Mouse (Mus musculus) liver, embryonic 16.5 days (tissue): Measurements from ENCODE around the gene Lrrc15. TPM values are rescaled to one million over a fixed set of nuclear protein-coding genes. Genes with fewer than 3 reads are reported as not detected.

Source experiments
- ATAC-seq: fragments of 200-750 bp; cut with Nextera tagmentation; 2 replicates; pipeline ENCODE4 v1.8.0; 2017; ENCODE audit warnings: low read depth, mild to moderate bottlenecking, moderate number of reproducible peaks, moderate library complexity
- H3K27ac ChIP-seq: fragments of 300-500 bp; sonication (generic); 2 replicates; pipeline ENCODE4 v1.5.1; 2014; ENCODE audit warnings: mild to moderate bottlenecking, low read length
- H3K27me3 ChIP-seq: fragments of 300-500 bp; sonication (generic); 2 replicates; pipeline ENCODE4 v1.6.1; 2014; ENCODE audit warnings: low read depth, low read length, mixed read lengths; ENCODE audit not compliant: control insufficient read depth, insufficient read depth
- H3K36me3 ChIP-seq: fragments of 300-500 bp; sonication (generic); 2 replicates; pipeline ENCODE4 v1.6.1; 2014; ENCODE audit warnings: mild to moderate bottlenecking; ENCODE audit not compliant: control insufficient read depth, insufficient read depth
- H3K4me1 ChIP-seq: fragments of 300-500 bp; sonication (generic); 2 replicates; pipeline ENCODE4 v1.6.1; 2014; ENCODE audit warnings: low read depth, low read length, mixed read lengths; ENCODE audit not compliant: control insufficient read depth
- H3K4me2 ChIP-seq: fragments of 300-500 bp; sonication (generic); 2 replicates; pipeline ENCODE4 v1.6.1; 2014; ENCODE audit warnings: low read depth, low read length, mixed read lengths
- H3K4me3 ChIP-seq: fragments of 300-500 bp; sonication (generic); 2 replicates; pipeline ENCODE4 v1.5.1; 2014; ENCODE audit warnings: low read depth, mild to moderate bottlenecking, low read length
- H3K9ac ChIP-seq: fragments of 300-500 bp; sonication (generic); 2 replicates; pipeline ENCODE4 v1.6.1; 2014; ENCODE audit warnings: low read depth, low read length
- H3K9me3 ChIP-seq: fragments of 300-500 bp; sonication (generic); replicated peaks from 2 replicates; pipeline ENCODE4 v1.6.1; 2016; ENCODE audit warnings: low read length; ENCODE audit not compliant: control insufficient read depth
- WGBS: fragments of 180-500 bp; shearing (Covaris S2); extraction: QIAGEN DNeasy Blood & Tissue Kit; methylation state at CpG from one replicate; pipeline ENCODE4 v1.1.7; 2014; ENCODE audit not compliant: insufficient replicate concordance; 5-methylcytosine and 5-hydroxymethylcytosine counted together
- polyA plus RNA-seq: library from polyadenylated mRNA; unstranded; fragments of >200 nt; fragmentation: Nextera tagmentation; extraction: Ambion mirVana; gene quantifications from 2 replicates; pipeline ENCODE4 v1.2.1, GENCODE M21; 2015

Lrrc15 gene
- polyA plus RNA-seq, 1 experiment from 2014 or later = 0.02 TPM

GRCm38 (mm10) chr16:30236091-30236699, 46.9 kb downstream of the Lrrc15 start:
- 2% methylated on average over 33 of the region's 33 CpGs for WGBS
- Histone ChIP-seq H3K4me3 (peak overlapping the region; percentile 48), H3K4me2 (peak overlapping the region; percentile 61), H3K36me3 (no peaks in the 10 kb centered on the region), H3K4me1 (no peaks in the 10 kb centered on the region; the same call in 1 of the 2 replicates), H3K27me3 (peaks cover 5% of the 10 kb centered on the region; the same call in 1 of the 2 replicates), H3K9ac (peak overlapping the region; percentile 35), H3K9me3 (no peaks in the 10 kb centered on the region), H3K27ac (no peak overlapping the region)
- ATAC-seq = peak; percentile 30

DNA sequence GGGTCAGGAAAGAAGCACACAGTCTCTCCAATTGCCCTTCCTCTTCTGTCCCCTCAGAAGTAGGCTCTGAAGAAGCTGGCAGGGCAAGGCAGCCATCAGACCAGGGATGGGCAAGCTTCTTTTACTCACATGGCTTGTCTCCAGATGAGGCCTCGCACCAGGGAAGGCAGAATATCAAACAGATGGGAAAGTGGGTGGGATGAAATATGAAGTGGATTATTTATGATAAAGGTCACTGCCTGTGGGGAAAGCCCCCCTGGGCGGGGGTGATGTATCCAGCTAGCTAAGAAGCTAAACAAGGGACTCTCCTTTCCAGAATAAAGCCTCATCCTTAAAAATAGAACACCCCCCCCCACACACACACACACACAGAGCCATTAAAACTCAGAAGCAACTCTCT, 47.5 kb downstream of the Lrrc15 start:
- H3K36me3 ChIP-seq = no peaks in the 10 kb centered on the region
- H3K4me1 ChIP-seq = no peaks in the 10 kb centered on the region; the same call in 1 of the 2 replicates
- H3K9ac ChIP-seq = no peak overlapping the region
- no peak overlapping the region for H3K4me3 ChIP-seq
- H3K4me2 ChIP-seq = no peak overlapping the region
- no peak overlapping the region for H3K27ac ChIP-seq
- H3K9me3 ChIP-seq = no peaks in the 10 kb centered on the region
- ATAC-seq = no peak
- WGBS = 51% methylated on average over 2 of the region's 2 CpGs
- peaks cover 5% of the 10 kb centered on the region; the same call in 1 of the 2 replicates for H3K27me3 ChIP-seq

- 38% methylated on average over 12 of the region's 12 CpGs for WGBS
Observed at GRCm38 (mm10) chr16:30234636-30235546, 48.2 kb downstream of the Lrrc15 start.

GRCm38 (mm10) chr16:30234077-30234476, 49.0 kb downstream of the Lrrc15 start:
- no peak for ATAC-seq
- Histone ChIP-seq H3K36me3 (no peaks in the 10 kb centered on the region), H3K4me2 (no peak overlapping the region), H3K9me3 (no peaks in the 10 kb centered on the region), H3K27me3 (peaks cover 5% of the 10 kb centered on the region; the same call in 1 of the 2 replicates), H3K4me3 (no peak overlapping the region), H3K4me1 (no peaks in the 10 kb centered on the region; the same call in 1 of the 2 replicates), H3K9ac (no peak overlapping the region), H3K27ac (no peak overlapping the region)
- 8% methylated on average over 8 of the region's 8 CpGs for WGBS

More at GRCm38 (mm10) chr16:30234636-30235546, 48.2 kb downstream of the Lrrc15 start:
- Histone ChIP-seq H3K36me3 (no peaks in the 10 kb centered on the region), H3K4me3 (no peak overlapping the region), H3K27ac (no peak overlapping the region), H3K27me3 (peaks cover 5% of the 10 kb centered on the region; the same call in 1 of the 2 replicates), H3K4me1 (no peaks in the 10 kb centered on the region; the same call in 1 of the 2 replicates), H3K9ac (no peak overlapping the region), H3K4me2 (no peak overlapping the region), H3K9me3 (no peaks in the 10 kb centered on the region)
- ATAC-seq = no peak

GRCm38 (mm10) chr16:30231882-30232604, 51.0 kb downstream of the Lrrc15 start:
- H3K4me1 ChIP-seq = no peaks in the 10 kb centered on the region
- H3K4me3 ChIP-seq = no peak overlapping the region
- H3K4me2 ChIP-seq = no peak overlapping the region
- H3K9me3 ChIP-seq = no peaks in the 10 kb centered on the region
- H3K9ac ChIP-seq = no peak overlapping the region
- no peak overlapping the region for H3K27ac ChIP-seq
- no peaks in the 10 kb centered on the region for H3K36me3 ChIP-seq
- WGBS = 58% methylated on average over 13 of the region's 13 CpGs
- peaks cover 5% of the 10 kb centered on the region; the same call in 1 of the 2 replicates for H3K27me3 ChIP-seq
- ATAC-seq = no peak

GRCm38 (mm10) chr16:30227352-30227751, 55.7 kb downstream of the Lrrc15 start:
- Histone ChIP-seq H3K27ac (no peak overlapping the region), H3K27me3 (no peaks in the 10 kb centered on the region)
- ATAC-seq = peak; percentile 45

GRCm38 (mm10) chr16:30221161-30221782, 61.8 kb downstream of the Lrrc15 start:
- H3K9ac ChIP-seq = no peak overlapping the region
- ATAC-seq = no peak
- H3K36me3 ChIP-seq = no peaks in the 10 kb centered on the region
- H3K4me3 ChIP-seq = no peak overlapping the region
- H3K27me3 ChIP-seq = no peaks in the 10 kb centered on the region
- H3K9me3 ChIP-seq = no peaks in the 10 kb centered on the region
- WGBS = 75% methylated on average over 12 of the region's 13 CpGs
- H3K27ac ChIP-seq = no peak overlapping the region
- no peak overlapping the region for H3K4me2 ChIP-seq
- H3K4me1 ChIP-seq = no peaks in the 10 kb centered on the region

More at GRCm38 (mm10) chr16:30227352-30227751, 55.7 kb downstream of the Lrrc15 start:
- Histone ChIP-seq H3K9ac (no peak overlapping the region), H3K4me3 (no peak overlapping the region), H3K4me1 (no peaks in the 10 kb centered on the region), H3K4me2 (no peak overlapping the region), H3K9me3 (no peaks in the 10 kb centered on the region), H3K36me3 (no peaks in the 10 kb centered on the region)
- 5% methylated on average over 7 of the region's 7 CpGs for WGBS
